Mouse (Mus musculus): ENCODE data around the gene Zfp36. TPM values are rescaled to one million over a fixed set of nuclear protein-coding genes. Genes with fewer than 3 reads are reported as not detected.

Zfp36 gene
- polyA plus RNA-seq, 1 experiment from 2014 or later = 5.6 TPM

- ATAC-seq (replicated peaks) = no peak
- Histone ChIP-seq H3K27me3 (no peaks in the 10 kb centered on the region), H3K4me2 (replicated peaks) (peak overlapping the region; percentile 45), H3K36me3 (peaks cover 16% of the 10 kb centered on the region), H3K4me3 (no peak overlapping the region), H3K4me1 (peaks cover 44% of the 10 kb centered on the region), H3K9me3 (no peaks in the 10 kb centered on the region), H3K27ac (replicated peaks) (peak overlapping the region; percentile 42; the same call in 1 of the 2 replicates), H3K9ac (replicated peaks) (no peak overlapping the region)
- 68% methylated on average over 9 of the region's 12 CpGs for WGBS
Observed at GRCm38 (mm10) chr7:28382347-28382951, 2.4 kb upstream of the Zfp36 start.

GRCm38 (mm10) chr7:28381938-28382337 is 1.9 kb upstream of the Zfp36 start:
- Histone ChIP-seq H3K4me2 (replicated peaks) (peak overlapping the region; percentile 45), H3K27ac (replicated peaks) (peak overlapping the region; percentile 42), H3K9ac (replicated peaks) (peak overlapping the region; percentile 41), H3K9me3 (no peaks in the 10 kb centered on the region), H3K36me3 (peaks cover 13% of the 10 kb centered on the region), H3K27me3 (no peaks in the 10 kb centered on the region), H3K4me1 (peaks cover 48% of the 10 kb centered on the region), H3K4me3 (peak overlapping the region; percentile 24)
- no peak for ATAC-seq (replicated peaks)
- WGBS = 4% methylated on average over 20 of the region's 20 CpGs

- H3K4me2 ChIP-seq (replicated peaks) = peak overlapping the region; percentile 45
- H3K36me3 ChIP-seq = peaks cover 11% of the 10 kb centered on the region
- no peaks in the 10 kb centered on the region for H3K27me3 ChIP-seq
- no peaks in the 10 kb centered on the region for H3K9me3 ChIP-seq
- 0 out of 2 replicates have a peak overlapping the region, but pooled peaks have one; percentile 1 for H3K9ac ChIP-seq (replicated peaks)
- peak overlapping the region; percentile 42 for H3K27ac ChIP-seq (replicated peaks)
- H3K4me3 ChIP-seq = peak overlapping the region; percentile 4; the same call in 1 of the 2 replicates
- no peak; the same call in 1 of the 2 replicates for ATAC-seq (replicated peaks)
- 7% methylated on average over 30 of the region's 30 CpGs for WGBS
- peaks cover 52% of the 10 kb centered on the region for H3K4me1 ChIP-seq
Observed at GRCm38 (mm10) chr7:28381017-28381790, 1.2 kb upstream of the Zfp36 start.

GRCm38 (mm10) chr7:28378769-28379651 is 1.0 kb downstream of the Zfp36 start:
- H3K9ac ChIP-seq (replicated peaks) = peak overlapping the region; percentile 76
- H3K4me1 ChIP-seq = peaks cover 61% of the 10 kb centered on the region
- peak overlapping the region; percentile 60 for H3K4me3 ChIP-seq
- ATAC-seq (replicated peaks) = peak; percentile 53
- no peaks in the 10 kb centered on the region for H3K27me3 ChIP-seq
- WGBS = under 1% methylated on average over 53 of the region's 53 CpGs
- no peaks in the 10 kb centered on the region for H3K9me3 ChIP-seq
- H3K4me2 ChIP-seq (replicated peaks) = peak overlapping the region; percentile 90
- H3K36me3 ChIP-seq = no peaks in the 10 kb centered on the region
- H3K27ac ChIP-seq (replicated peaks) = peak overlapping the region; percentile 78

- peak overlapping the region; percentile 60 for H3K4me3 ChIP-seq
- H3K9ac ChIP-seq (replicated peaks) = peak overlapping the region; percentile 76
- H3K36me3 ChIP-seq = no peaks in the 10 kb centered on the region
- no peaks in the 10 kb centered on the region for H3K27me3 ChIP-seq
- no peak for ATAC-seq (replicated peaks)
- H3K4me2 ChIP-seq (replicated peaks) = peak overlapping the region; percentile 90
- no peak overlapping the region for H3K27ac ChIP-seq (replicated peaks)
- H3K4me1 ChIP-seq = peaks cover 65% of the 10 kb centered on the region
- WGBS = 57% methylated on average over 32 of the region's 32 CpGs
- H3K9me3 ChIP-seq = no peaks in the 10 kb centered on the region
Observed at GRCm38 (mm10) chr7:28378066-28378690, 1.9 kb downstream of the Zfp36 start.

GRCm38 (mm10) chr7:28377190-28378065 is 2.6 kb downstream of the Zfp36 start:
- Histone ChIP-seq H3K4me3 (peak overlapping the region; percentile 60), H3K4me2 (replicated peaks) (peak overlapping the region; percentile 90), H3K27me3 (no peaks in the 10 kb centered on the region), H3K9me3 (no peaks in the 10 kb centered on the region), H3K36me3 (no peaks in the 10 kb centered on the region), H3K4me1 (peaks cover 66% of the 10 kb centered on the region), H3K27ac (replicated peaks) (no peak overlapping the region), H3K9ac (replicated peaks) (no peak overlapping the region; the same call in 1 of the 2 replicates)
- WGBS = 81% methylated on average over 18 of the region's 18 CpGs
- no peak for ATAC-seq (replicated peaks)

GRCm38 (mm10) chr7:28376011-28376771 is 3.9 kb downstream of the Zfp36 start:
- Histone ChIP-seq H3K4me1 (peaks cover 57% of the 10 kb centered on the region), H3K9ac (replicated peaks) (peak overlapping the region; percentile 51), H3K36me3 (no peaks in the 10 kb centered on the region), H3K4me2 (replicated peaks) (peak overlapping the region; percentile 57), H3K27ac (replicated peaks) (peak overlapping the region; percentile 95), H3K4me3 (peak overlapping the region; percentile 43), H3K27me3 (no peaks in the 10 kb centered on the region), H3K9me3 (no peaks in the 10 kb centered on the region)
- no peak for ATAC-seq (replicated peaks)
- 9% methylated on average over 30 of the region's 30 CpGs for WGBS

GRCm38 (mm10) chr7:28375176-28375921 is 4.7 kb downstream of the Zfp36 start:
- 1% methylated on average over 35 of the region's 36 CpGs for WGBS
- H3K9ac ChIP-seq (replicated peaks) = peak overlapping the region; percentile 51
- peak; percentile 38 for ATAC-seq (replicated peaks)
- H3K36me3 ChIP-seq = no peaks in the 10 kb centered on the region
- peak overlapping the region; percentile 57 for H3K4me2 ChIP-seq (replicated peaks)
- peaks cover 60% of the 10 kb centered on the region for H3K4me1 ChIP-seq
- peak overlapping the region; percentile 43 for H3K4me3 ChIP-seq
- H3K9me3 ChIP-seq = no peaks in the 10 kb centered on the region
- H3K27me3 ChIP-seq = no peaks in the 10 kb centered on the region
- H3K27ac ChIP-seq (replicated peaks) = peak overlapping the region; percentile 95

GRCm38 (mm10) chr7:28374647-28375046 is 5.4 kb downstream of the Zfp36 start:
- no peaks in the 10 kb centered on the region for H3K27me3 ChIP-seq
- H3K27ac ChIP-seq (replicated peaks) = peak overlapping the region; percentile 95; the same call in 1 of the 2 replicates
- peaks cover 67% of the 10 kb centered on the region for H3K4me1 ChIP-seq
- WGBS = 78% methylated on average over 10 of the region's 10 CpGs
- no peak overlapping the region for H3K4me3 ChIP-seq
- H3K4me2 ChIP-seq (replicated peaks) = no peak overlapping the region
- H3K9me3 ChIP-seq = no peaks in the 10 kb centered on the region
- no peak overlapping the region for H3K9ac ChIP-seq (replicated peaks)
- no peaks in the 10 kb centered on the region for H3K36me3 ChIP-seq
- ATAC-seq (replicated peaks) = no peak
